Mouse (Mus musculus) MEL (cell line): ENCODE data around the gene Top3a. TPM values are rescaled to one million over a fixed set of nuclear protein-coding genes. Genes with fewer than 3 reads are reported as not detected.

ENCODE experiments used
- DNase-seq: peaks from one replicate; pipeline ENCODE4 v3.0.0; 2011; ENCODE audit warnings: low read depth, low spot score
- H3K27ac ChIP-seq: 2 replicates; pipeline ENCODE4 v1.5.1; 2012; ENCODE audit warnings: low read depth, mild to moderate bottlenecking, control low read depth, low read length, moderate library complexity; ENCODE audit not compliant: control insufficient read depth
- H3K27me3 ChIP-seq, 2 experiments: fragments of 150-350 bp in 1 of 2; sonication (generic) in 1 of 2; 2 replicates each; pipeline ENCODE4 v1.6.1; 2012; ENCODE audit warnings: low read length in 2 of 2, mild to moderate bottlenecking in 2 of 2, improper control_type of control experiment in 1 of 2, moderate library complexity in 1 of 2; ENCODE audit not compliant: insufficient read depth in 2 of 2, control insufficient read depth in 1 of 2
- H3K36me3 ChIP-seq, 2 experiments: 2 replicates each; pipeline ENCODE4 v1.6.1; 2012 to 2014; ENCODE audit warnings: low read length in 2 of 2, improper control_type of control experiment in 1 of 2, inconsistent platforms in 1 of 2, mild to moderate bottlenecking in 1 of 2; ENCODE audit not compliant: insufficient read depth in 2 of 2, control insufficient read depth in 1 of 2
- H3K4me1 ChIP-seq, 2 experiments: fragments of 150-350 bp in 1 of 2; sonication (generic) in 1 of 2; 2 replicates each; pipeline ENCODE4 v1.6.1; 2012; ENCODE audit warnings: low read length in 2 of 2, improper control_type of control experiment in 1 of 2, mild to moderate bottlenecking in 1 of 2; ENCODE audit not compliant: insufficient read depth in 2 of 2, control insufficient read depth in 1 of 2
- H3K4me3 ChIP-seq, 2 experiments: fragments of 150-350 bp in 1 of 2; sonication (generic) in 1 of 2; 2 replicates each; pipeline ENCODE4 v1.5.1; 2012; ENCODE audit warnings: low read depth in 2 of 2, low read length in 2 of 2, mild to moderate bottlenecking in 2 of 2, moderate library complexity in 2 of 2, control low read depth in 1 of 2, improper control_type of control experiment in 1 of 2; ENCODE audit not compliant: control insufficient read depth in 1 of 2, insufficient read depth in 1 of 2
- H3K79me2 ChIP-seq: 2 replicates; pipeline ENCODE4 v1.6.1; 2012; ENCODE audit warnings: mild to moderate bottlenecking, low read length, moderate library complexity; ENCODE audit not compliant: control insufficient read depth, poor library complexity, insufficient read depth
- H3K9ac ChIP-seq: 2 replicates; pipeline ENCODE4 v1.6.1; 2012; ENCODE audit warnings: low read depth, mild to moderate bottlenecking, control low read depth, low read length, moderate library complexity; ENCODE audit not compliant: control insufficient read depth, poor library complexity, severe bottlenecking
- H3K9me3 ChIP-seq: fragments of 150-350 bp; sonication (generic); replicated peaks from 2 replicates; pipeline ENCODE4 v1.6.1; 2012; ENCODE audit warnings: mild to moderate bottlenecking, low read length, improper control_type of control experiment, moderate library complexity; ENCODE audit not compliant: insufficient read depth
- E2F4 ChIP-seq: IDR thresholded peaks from 2 replicates; pipeline ENCODE4 v1.6.1; 2011; ENCODE audit warnings: low read depth, low read length, improper control_type of control experiment, borderline replicate concordance
- ELF1 ChIP-seq: IDR thresholded peaks from 2 replicates; pipeline ENCODE4 v1.6.1; 2014; ENCODE audit warnings: low read depth, mild to moderate bottlenecking, inconsistent platforms, low read length, improper control_type of control experiment, moderate library complexity
- KAT2A ChIP-seq: conservative IDR thresholded peaks from 2 replicates; pipeline ENCODE4 v1.6.1; 2012; ENCODE audit warnings: low read depth, low read length, improper control_type of control experiment, inconsistent platforms
- MAX ChIP-seq: IDR thresholded peaks from 2 replicates; pipeline ENCODE4 v1.6.1; 2011; ENCODE audit warnings: low read length, improper control_type of control experiment
- MEF2A ChIP-seq: IDR thresholded peaks from 2 replicates; pipeline ENCODE4 v1.6.1; 2014; ENCODE audit warnings: low read depth, mild to moderate bottlenecking, inconsistent platforms, low read length, improper control_type of control experiment; ENCODE audit not compliant: poor library complexity, insufficient replicate concordance, severe bottlenecking; ENCODE audit errors: extremely low read depth
- MXI1 ChIP-seq: IDR thresholded peaks from 2 replicates; pipeline ENCODE4 v1.6.1; 2011; ENCODE audit warnings: mild to moderate bottlenecking, low read depth, low read length, improper control_type of control experiment
- NRF1 ChIP-seq: IDR thresholded peaks from 2 replicates; pipeline ENCODE4 v1.6.1; 2014; ENCODE audit warnings: low read depth, mild to moderate bottlenecking, inconsistent platforms, low read length, improper control_type of control experiment, moderate library complexity; ENCODE audit not compliant: poor library complexity, insufficient read depth, severe bottlenecking
- POLR2AphosphoS5 ChIP-seq: IDR thresholded peaks from 2 replicates; pipeline ENCODE4 v1.6.1; 2012; ENCODE audit warnings: low read depth, borderline replicate concordance, mild to moderate bottlenecking, inconsistent platforms, low read length, moderate library complexity, mixed read lengths
- RAD21 ChIP-seq: IDR thresholded peaks from 2 replicates; pipeline ENCODE4 v1.6.1; 2011; ENCODE audit warnings: mild to moderate bottlenecking, low read depth, low read length, improper control_type of control experiment
- RCOR1 ChIP-seq: IDR thresholded peaks from 2 replicates; pipeline ENCODE4 v1.6.1; 2012; ENCODE audit warnings: low read depth, mild to moderate bottlenecking, inconsistent platforms, low read length, improper control_type of control experiment
- SIN3A ChIP-seq: IDR thresholded peaks from 2 replicates; pipeline ENCODE4 v1.6.1; 2012; ENCODE audit warnings: low read length, improper control_type of control experiment, inconsistent platforms
- TAL1 ChIP-seq: IDR thresholded peaks from 2 replicates; pipeline ENCODE4 v1.6.1; 2012; ENCODE audit warnings: mild to moderate bottlenecking, inconsistent platforms, low read length, moderate library complexity, mixed read lengths
- TCF12 ChIP-seq: IDR thresholded peaks from 2 replicates; pipeline ENCODE4 v1.6.1; 2014; ENCODE audit warnings: low read depth, mild to moderate bottlenecking, inconsistent platforms, low read length, improper control_type of control experiment, moderate library complexity
- USF2 ChIP-seq, 2 experiments: IDR thresholded peaks; 2 replicates each; pipeline ENCODE4 v1.6.1; 2011 to 2012; ENCODE audit warnings: improper control_type of control experiment in 2 of 2, low read length in 2 of 2, borderline replicate concordance in 1 of 2, inconsistent platforms in 1 of 2, low read depth in 1 of 2, mild to moderate bottlenecking in 1 of 2; ENCODE audit not compliant: insufficient read depth in 1 of 2
- ZC3H11A ChIP-seq: IDR thresholded peaks from 2 replicates; pipeline ENCODE4 v1.6.1; 2012; ENCODE audit warnings: low read depth, mild to moderate bottlenecking, inconsistent platforms, low read length, improper control_type of control experiment
- ZNF384 ChIP-seq: IDR thresholded peaks from 2 replicates; pipeline ENCODE4 v1.6.1; 2012; ENCODE audit warnings: low read depth, mild to moderate bottlenecking, inconsistent platforms, low read length, improper control_type of control experiment
- polyA plus RNA-seq, 2 experiments: library from polyadenylated mRNA; stranded (reverse) in 1 of 2; unstranded in 1 of 2; fragments of >175 nt in 1 of 2; fragments of >200 nt in 1 of 2; gene quantifications; 2 replicates each; pipeline versions ENCODE4 v1.2.1 to v1.2.4; 2012; ENCODE audit warnings: low replicate concordance in 2 of 2, low read depth in 1 of 2; ENCODE audit not compliant: insufficient read length in 2 of 2, insufficient read depth in 1 of 2, missing spikeins in 1 of 2
- total RNA-seq: library from RNA; depleted of rRNA; stranded (reverse); fragments of 300-350 nt; gene quantifications from 2 replicates; pipeline ENCODE4 v1.2.3, GENCODE M21; 2012

Top3a gene
- total and polyA plus RNA-seq, 3 experiments: 17.7 to 18.4 TPM; not detected in 1

DNA sequence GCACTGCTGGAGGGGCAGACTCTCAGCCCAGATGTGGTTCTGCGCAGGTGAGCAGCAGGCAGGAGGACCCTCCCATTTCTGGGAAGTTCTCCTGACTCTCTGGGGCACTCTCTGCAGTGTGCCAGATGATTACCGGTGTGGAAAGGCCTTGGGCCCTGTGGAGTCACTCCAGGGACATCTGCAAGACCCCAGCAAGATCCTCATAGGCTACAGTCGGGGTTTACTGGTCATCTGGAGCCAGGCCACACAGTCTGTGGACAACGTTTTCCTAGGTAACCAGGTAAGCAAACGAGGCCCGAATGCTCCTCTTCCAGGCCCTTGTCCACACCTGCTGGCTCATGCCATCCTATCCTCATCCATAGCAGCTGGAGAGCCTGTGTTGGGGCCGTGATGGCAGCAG, 71.1 kb downstream of the Top3a start:
- no peak overlapping the region for H3K4me3 ChIP-seq
- H3K4me1 ChIP-seq: peaks cover 0 to 2% of the 10 kb centered on the region in 2 experiments; a peak in 1 of 4 replicates
- no peaks in the 10 kb centered on the region for H3K9me3 ChIP-seq
- H3K9ac ChIP-seq: no peak overlapping the region
- DNase-seq: no peak
- peaks cover 0 to 2% of the 10 kb centered on the region in 2 experiments; a peak in 3 of 4 replicates for H3K36me3 ChIP-seq
- H3K79me2 ChIP-seq: no peaks in the 10 kb centered on the region
- TF ChIP-seq MXI1 (no peak), SIN3A (no peak), KAT2A (no peak), POLR2AphosphoS5 (no peak)
- TF ChIP-seq, all 39 proteins: peak for 0
- Histone ChIP-seq H3K27ac (no peak overlapping the region), H3K27me3 (no peaks in the 10 kb centered on the region)

DNA sequence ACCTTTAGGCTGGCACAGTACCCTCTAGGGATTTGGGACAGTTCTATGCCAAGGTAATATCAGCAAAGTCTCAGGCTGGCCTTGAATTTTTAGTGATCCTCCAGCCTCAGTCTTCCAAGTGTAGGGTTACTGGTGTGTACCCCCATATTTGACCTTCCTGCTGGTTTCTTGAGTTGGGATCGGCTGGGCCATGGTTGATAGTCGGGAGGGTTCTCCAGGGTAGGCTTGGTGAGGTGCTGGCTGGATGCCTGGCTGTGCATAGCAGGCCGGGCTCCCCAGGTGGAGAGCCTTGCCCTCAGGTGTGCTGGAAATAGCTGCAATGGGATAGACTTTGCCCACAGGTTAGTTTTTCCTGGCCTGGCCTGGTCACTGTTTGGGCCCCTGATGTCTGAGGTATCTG, 71.9 kb downstream of the Top3a start:
- H3K36me3 ChIP-seq: peaks cover 0 to 7% of the 10 kb centered on the region in 2 experiments; a peak in 3 of 4 replicates
- TF ChIP-seq MEF2A (no peak), RAD21 (no peak), NRF1 (no peak), TAL1 (no peak), E2F4 (no peak), ELF1 (no peak), ZNF384 (no peak), USF2 (IDR thresholded peaks at IDR 0.05; ENCODE audit: borderline replicate concordance in 1 of 2, insufficient read depth in 1 of 2, low read depth in 1 of 2, low read length in 2 of 2) (no peak), MAX (no peak), ZC3H11A (no peak), RCOR1 (no peak), TCF12 (no peak), KAT2A (no peak)
- no peaks in the 10 kb centered on the region for H3K9me3 ChIP-seq
- H3K4me1 ChIP-seq: peaks cover 5 to 11% of the 10 kb centered on the region in 2 experiments; a peak in 3 of 4 replicates
- H3K9ac ChIP-seq: no peak overlapping the region
- H3K79me2 ChIP-seq: peaks cover under 1% of the 10 kb centered on the region; the same call in 1 of the 2 replicates
- DNase-seq: no peak
- no peaks in the 10 kb centered on the region for H3K27me3 ChIP-seq
- H3K27ac ChIP-seq: no peak overlapping the region
- H3K4me3 ChIP-seq: no peak overlapping the region
